Mouse (Mus musculus): ENCODE data around the gene Cavin2. TPM values are rescaled to one million over a fixed set of nuclear protein-coding genes. Genes with fewer than 3 reads are reported as not detected.

Cavin2 gene
- 2.0 and 3.1 TPM in 2 replicates for polyA plus RNA-seq (2016; fragmentation: Nextera tagmentation; extraction: Ambion mirVana)

DNA sequence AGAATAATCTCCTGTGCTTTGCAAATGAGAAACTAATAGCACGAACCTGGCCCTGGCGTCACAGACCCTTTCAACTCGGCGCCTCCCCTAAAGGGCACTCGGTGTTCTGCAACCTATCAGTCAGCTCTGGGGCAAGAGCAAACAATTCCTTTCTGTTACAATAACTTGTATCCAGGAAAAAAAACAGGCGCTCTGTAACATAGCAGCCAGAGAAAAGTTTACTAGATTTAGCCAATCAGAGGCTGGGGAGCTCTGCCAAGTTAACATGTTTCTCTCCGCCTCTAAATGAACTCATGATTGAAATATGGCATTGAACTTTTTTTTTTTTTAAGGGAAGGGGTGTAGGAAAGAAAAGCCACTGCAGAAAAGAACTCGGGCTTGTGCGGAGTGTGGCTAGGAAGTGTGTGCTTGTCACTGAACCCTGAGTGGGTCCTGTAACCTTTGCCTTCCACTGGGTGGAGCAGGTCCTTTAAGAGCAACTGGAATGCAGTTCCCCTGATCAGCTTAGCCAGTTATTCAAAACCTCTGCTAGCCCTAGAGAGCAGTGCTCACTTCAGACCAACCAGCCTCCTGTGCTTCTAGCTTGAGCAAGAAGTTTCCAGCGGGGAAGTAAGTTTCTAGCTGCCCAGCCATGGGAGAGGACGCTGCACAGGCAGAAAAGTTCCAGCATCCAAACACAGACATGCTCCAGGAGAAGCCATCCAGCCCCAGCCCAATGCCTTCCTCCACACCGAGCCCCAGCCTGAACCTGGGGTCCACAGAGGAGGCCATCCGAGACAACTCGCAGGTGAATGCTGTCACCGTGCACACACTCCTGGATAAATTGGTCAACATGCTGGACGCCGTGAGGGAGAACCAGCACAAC is at the start of gene Cavin2:
Gene Cavin2, plus strand, starts transcription at position 372 of the 865 bp plus-strand sequence.
- Histone ChIP-seq H3K27me3 (ENCODE audit: low read depth, poor library complexity, severe bottlenecking) (no peaks in the 10 kb centered on the region), H3K27ac (replicated peaks) (0 out of 2 replicates have a peak within 1 kb of the TSS, but pooled peaks have one; percentile 3), H3K36me3 (no peaks in the 10 kb centered on the region), H3K4me3 (no peak within 1 kb of the TSS), H3K9me3 (replicated peaks) (no peaks in the 10 kb centered on the region), H3K4me1 (0 out of 2 replicates have a peak, but pooled peaks cover 13% of the 10 kb centered on the region)
- DNase-seq (ENCODE audit: low spot score), result no peak
- WGBS, result 68% methylated on average over 17 of the region's 17 CpGs

GRCm38 (mm10) chr1:51241311-51241986 is 47.5 kb upstream of the Cavin2 start:
- H3K27me3 ChIP-seq (ENCODE audit: low read depth, poor library complexity, severe bottlenecking), result no peaks in the 10 kb centered on the region
- DNase-seq (ENCODE audit: low spot score), result no peak
- WGBS, result 87% methylated on average over 3 of the region's 3 CpGs

DNA sequence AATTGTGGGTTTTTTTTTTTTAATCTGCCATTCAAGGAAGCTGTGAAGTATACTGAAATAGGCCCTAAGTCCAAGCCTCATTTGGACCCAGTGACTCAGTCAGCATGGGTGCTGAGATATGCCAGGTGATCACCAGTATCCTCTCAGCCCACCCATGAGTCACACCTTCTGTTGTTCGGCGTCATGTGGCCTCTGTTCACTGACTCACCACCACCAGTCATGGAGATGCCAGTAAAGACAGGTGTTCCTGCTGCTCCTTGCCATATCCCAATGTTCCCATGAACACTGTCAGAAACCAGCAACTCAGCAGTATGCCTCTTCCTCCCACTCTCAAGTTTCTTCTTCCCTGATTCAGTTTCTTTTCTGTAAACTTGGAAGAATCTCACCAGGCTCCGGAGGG is 45.6 kb upstream of the Cavin2 start:
- H3K36me3 ChIP-seq, result no peaks in the 10 kb centered on the region
- H3K4me3 ChIP-seq, result no peak overlapping the region
- no peaks in the 10 kb centered on the region for H3K27me3 ChIP-seq (ENCODE audit: low read depth, poor library complexity, severe bottlenecking)
- no peaks in the 10 kb centered on the region for H3K4me1 ChIP-seq
- H3K27ac ChIP-seq (replicated peaks), result no peak overlapping the region
- DNase-seq (ENCODE audit: low spot score), result no peak
- 85% methylated on average over 3 of the region's 3 CpGs for WGBS
- no peaks in the 10 kb centered on the region for H3K9me3 ChIP-seq (replicated peaks)

More at GRCm38 (mm10) chr1:51241311-51241986, 47.5 kb upstream of the Cavin2 start:
- no peaks in the 10 kb centered on the region for H3K36me3 ChIP-seq
- no peak overlapping the region for H3K27ac ChIP-seq (replicated peaks)
- no peaks in the 10 kb centered on the region for H3K9me3 ChIP-seq (replicated peaks)
- no peak overlapping the region for H3K4me3 ChIP-seq
- H3K4me1 ChIP-seq, result no peaks in the 10 kb centered on the region

GRCm38 (mm10) chr1:51243869-51244268 is 45.1 kb upstream of the Cavin2 start:
- Histone ChIP-seq H3K27me3 (ENCODE audit: low read depth, poor library complexity, severe bottlenecking) (no peaks in the 10 kb centered on the region), H3K9me3 (replicated peaks) (no peaks in the 10 kb centered on the region), H3K36me3 (no peaks in the 10 kb centered on the region), H3K4me1 (no peaks in the 10 kb centered on the region), H3K4me3 (no peak overlapping the region), H3K27ac (replicated peaks) (no peak overlapping the region)
- DNase-seq (ENCODE audit: low spot score), result no peak
- WGBS, result 88% methylated on average over 3 of the region's 3 CpGs

GRCm38 (mm10) chr1:51245381-51245780 is 43.5 kb upstream of the Cavin2 start:
- H3K4me3 ChIP-seq, result no peak overlapping the region
- 81% methylated on average over 3 of the region's 3 CpGs for WGBS
- H3K27ac ChIP-seq (replicated peaks), result no peak overlapping the region
- H3K27me3 ChIP-seq (ENCODE audit: low read depth, poor library complexity, severe bottlenecking), result no peaks in the 10 kb centered on the region
- no peaks in the 10 kb centered on the region for H3K4me1 ChIP-seq
- H3K36me3 ChIP-seq, result no peaks in the 10 kb centered on the region
- no peak for DNase-seq (ENCODE audit: low spot score)
- H3K9me3 ChIP-seq (replicated peaks), result no peaks in the 10 kb centered on the region

DNA sequence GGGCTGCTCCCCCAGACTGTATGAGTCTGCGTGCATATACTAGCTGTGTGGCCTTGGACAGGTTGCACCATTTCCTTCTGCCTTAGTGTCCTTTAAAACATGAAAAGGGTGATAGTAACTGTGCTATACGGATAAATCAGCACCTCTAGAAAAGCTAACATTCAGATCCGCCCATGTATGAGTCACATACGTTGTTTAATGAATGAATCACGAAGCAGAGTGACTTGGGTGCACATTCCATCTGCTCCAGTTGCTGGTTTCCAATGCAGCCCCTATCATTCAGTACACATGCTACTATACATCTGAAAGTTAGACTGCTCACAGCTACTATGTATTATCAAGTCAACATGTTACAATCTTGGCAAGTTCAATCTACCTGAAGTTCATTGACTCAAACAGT is 38.6 kb upstream of the Cavin2 start:
- Histone ChIP-seq H3K36me3 (no peaks in the 10 kb centered on the region), H3K4me1 (no peaks in the 10 kb centered on the region), H3K27me3 (ENCODE audit: low read depth, poor library complexity, severe bottlenecking) (no peaks in the 10 kb centered on the region), H3K9me3 (replicated peaks) (no peaks in the 10 kb centered on the region), H3K27ac (replicated peaks) (no peak overlapping the region), H3K4me3 (no peak overlapping the region)
- 94% methylated on average over 5 of the region's 5 CpGs for WGBS
- DNase-seq (ENCODE audit: low spot score), result no peak

DNA sequence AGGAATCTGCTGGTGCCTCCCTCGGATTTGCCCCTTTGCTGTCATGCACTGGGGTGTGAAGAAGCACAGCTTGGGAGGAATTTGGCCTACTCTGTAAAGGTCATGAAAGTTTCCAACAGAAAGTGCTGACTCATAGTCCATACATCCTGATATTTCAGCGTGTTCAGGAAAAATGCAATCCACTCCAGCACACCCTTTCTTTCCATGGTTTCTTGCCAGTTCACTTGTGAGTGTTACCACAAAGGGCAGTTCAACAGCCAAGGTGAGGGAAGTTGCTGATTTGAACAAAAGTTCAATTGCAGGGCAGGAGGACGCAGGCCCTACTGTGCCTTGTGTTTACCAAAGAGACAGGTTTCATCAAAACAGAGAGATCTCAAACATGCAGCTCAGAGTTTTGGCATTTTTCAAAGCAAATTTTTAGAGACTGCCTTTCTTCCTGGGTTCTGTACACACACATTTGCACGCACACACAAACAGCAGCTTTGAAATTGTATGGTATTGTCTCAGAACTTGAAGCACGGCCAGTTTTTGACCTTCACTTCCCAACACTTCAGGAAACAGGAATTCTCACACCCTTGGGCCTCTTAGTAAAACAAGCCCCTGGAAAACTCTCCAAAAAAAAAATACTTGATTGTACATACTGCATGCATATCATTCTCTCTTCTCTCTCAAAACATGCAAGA is 23.7 kb upstream of the Cavin2 start:
- H3K36me3 ChIP-seq, result no peaks in the 10 kb centered on the region
- H3K4me1 ChIP-seq, result 0 out of 2 replicates have a peak, but pooled peaks cover 5% of the 10 kb centered on the region
- no peak overlapping the region for H3K4me3 ChIP-seq
- H3K9me3 ChIP-seq (replicated peaks), result no peaks in the 10 kb centered on the region
- 62% methylated on average over 5 of the region's 5 CpGs for WGBS
- H3K27me3 ChIP-seq (ENCODE audit: low read depth, poor library complexity, severe bottlenecking), result no peaks in the 10 kb centered on the region
- H3K27ac ChIP-seq (replicated peaks), result no peak overlapping the region
- DNase-seq (ENCODE audit: low spot score), result no peak

DNA sequence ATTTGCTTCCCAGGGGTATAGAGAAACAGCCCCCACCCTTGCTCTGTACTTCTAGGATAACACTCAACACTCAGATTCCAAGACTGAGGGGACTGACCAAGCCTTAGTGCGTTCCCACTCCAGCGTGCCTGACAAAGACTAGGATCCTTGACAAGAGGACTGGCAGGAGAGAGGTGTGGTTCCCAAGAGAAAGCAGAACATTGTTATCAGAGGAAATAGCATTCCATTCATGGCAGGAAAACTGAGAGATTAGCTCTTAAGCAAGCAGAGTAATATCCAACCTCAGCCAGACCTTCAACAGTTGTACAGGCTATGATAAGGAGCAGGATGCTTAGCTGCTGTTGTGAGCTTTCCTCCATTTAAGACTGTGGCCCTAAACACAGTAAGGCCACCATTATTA is 23.0 kb upstream of the Cavin2 start:
- Histone ChIP-seq H3K27ac (replicated peaks) (no peak overlapping the region), H3K4me1 (0 out of 2 replicates have a peak, but pooled peaks cover 5% of the 10 kb centered on the region), H3K9me3 (replicated peaks) (no peaks in the 10 kb centered on the region), H3K4me3 (no peak overlapping the region), H3K36me3 (no peaks in the 10 kb centered on the region), H3K27me3 (ENCODE audit: low read depth, poor library complexity, severe bottlenecking) (no peaks in the 10 kb centered on the region)
- 60% methylated on average over 2 of the region's 2 CpGs for WGBS
- no peak for DNase-seq (ENCODE audit: low spot score)

GRCm38 (mm10) chr1:51267125-51267524 is 21.8 kb upstream of the Cavin2 start:
- Histone ChIP-seq H3K4me1 (0 out of 2 replicates have a peak, but pooled peaks cover 5% of the 10 kb centered on the region), H3K9me3 (replicated peaks) (no peaks in the 10 kb centered on the region), H3K27ac (replicated peaks) (no peak overlapping the region), H3K4me3 (no peak overlapping the region), H3K27me3 (ENCODE audit: low read depth, poor library complexity, severe bottlenecking) (no peaks in the 10 kb centered on the region), H3K36me3 (no peaks in the 10 kb centered on the region)
- no peak for DNase-seq (ENCODE audit: low spot score)
- WGBS, result 73% methylated on average over 5 of the region's 5 CpGs

DNA sequence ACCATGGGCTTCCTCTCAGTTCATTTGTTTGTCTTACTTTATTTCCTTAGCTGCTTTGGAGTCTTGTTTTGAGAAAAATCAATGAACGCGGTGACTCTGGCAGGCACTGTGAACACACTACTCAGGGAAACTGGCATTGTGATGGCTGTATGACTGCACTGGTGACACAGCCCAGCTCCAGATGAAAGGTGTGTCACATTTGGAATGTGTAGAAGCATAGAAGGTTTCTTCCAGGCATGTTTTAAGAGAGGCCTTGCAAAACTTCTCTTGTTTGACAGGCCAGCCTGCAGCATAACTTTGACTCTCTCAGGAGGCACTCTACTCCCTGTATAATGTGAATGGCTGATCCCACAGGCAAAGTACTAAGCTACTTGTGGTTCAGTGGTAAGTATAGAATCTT is 20.7 kb upstream of the Cavin2 start:
- DNase-seq (ENCODE audit: low spot score), result no peak
- no peak overlapping the region for H3K27ac ChIP-seq (replicated peaks)
- 86% methylated on average over 2 of the region's 2 CpGs for WGBS
- H3K4me1 ChIP-seq, result 0 out of 2 replicates have a peak, but pooled peaks cover 5% of the 10 kb centered on the region
- no peak overlapping the region for H3K4me3 ChIP-seq
- no peaks in the 10 kb centered on the region for H3K9me3 ChIP-seq (replicated peaks)
- H3K36me3 ChIP-seq, result no peaks in the 10 kb centered on the region
- no peaks in the 10 kb centered on the region for H3K27me3 ChIP-seq (ENCODE audit: low read depth, poor library complexity, severe bottlenecking)

GRCm38 (mm10) chr1:51270196-51270935 is 18.6 kb upstream of the Cavin2 start:
- Histone ChIP-seq H3K36me3 (no peaks in the 10 kb centered on the region), H3K4me3 (no peak overlapping the region), H3K27ac (replicated peaks) (no peak overlapping the region), H3K9me3 (replicated peaks) (no peaks in the 10 kb centered on the region), H3K27me3 (ENCODE audit: low read depth, poor library complexity, severe bottlenecking) (no peaks in the 10 kb centered on the region), H3K4me1 (peaks cover 8% of the 10 kb centered on the region; the same call in 1 of the 2 replicates)
- DNase-seq (ENCODE audit: low spot score), result no peak
- WGBS, result 63% methylated on average over 5 of the region's 5 CpGs

DNA sequence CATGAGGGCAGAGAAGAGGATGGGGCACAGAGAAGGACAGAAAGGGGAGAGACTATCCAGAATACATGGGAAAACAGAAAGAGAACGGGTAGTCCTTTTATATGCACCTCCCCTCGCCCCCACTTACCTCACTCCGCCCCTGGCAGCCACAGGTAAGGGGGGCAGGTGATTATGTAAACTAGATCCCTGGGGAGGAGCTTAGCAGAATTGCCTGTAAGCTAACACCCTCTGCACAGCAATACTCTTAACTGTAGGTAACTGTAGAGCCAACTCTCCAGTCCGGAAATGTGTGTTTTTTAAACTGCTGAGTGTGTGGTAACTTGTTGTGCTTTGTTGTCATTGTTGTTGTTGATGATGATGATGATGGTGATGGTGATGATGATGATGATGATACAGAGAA is 17.1 kb upstream of the Cavin2 start:
- Histone ChIP-seq H3K4me3 (no peak overlapping the region), H3K4me1 (peaks cover 8% of the 10 kb centered on the region; the same call in 1 of the 2 replicates), H3K27ac (replicated peaks) (no peak overlapping the region), H3K36me3 (no peaks in the 10 kb centered on the region), H3K9me3 (replicated peaks) (no peaks in the 10 kb centered on the region), H3K27me3 (ENCODE audit: low read depth, poor library complexity, severe bottlenecking) (no peaks in the 10 kb centered on the region)
- DNase-seq (ENCODE audit: low spot score), result no peak
- 58% methylated on average over 4 of the region's 4 CpGs for WGBS

Data from midbrain, embryonic 10.5 days (tissue).